Mouse (Mus musculus): ENCODE results near the gene Tll2.

Gene Tll2

GRCm38 (mm10) chr19:41088491-41088890 lies 118.1 kb downstream of the Tll2 start:
- DNase-seq (ENCODE audit: low read depth, low spot score): no peak

- DNase-seq (ENCODE audit: low read depth, low spot score): no peak
Measured at GRCm38 (mm10) chr19:41087901-41088300, 118.7 kb downstream of the Tll2 start.

GRCm38 (mm10) chr19:41086700-41087099 lies 119.9 kb downstream of the Tll2 start:
- peak; percentile 44 for DNase-seq (ENCODE audit: low read depth, low spot score)

DNA sequence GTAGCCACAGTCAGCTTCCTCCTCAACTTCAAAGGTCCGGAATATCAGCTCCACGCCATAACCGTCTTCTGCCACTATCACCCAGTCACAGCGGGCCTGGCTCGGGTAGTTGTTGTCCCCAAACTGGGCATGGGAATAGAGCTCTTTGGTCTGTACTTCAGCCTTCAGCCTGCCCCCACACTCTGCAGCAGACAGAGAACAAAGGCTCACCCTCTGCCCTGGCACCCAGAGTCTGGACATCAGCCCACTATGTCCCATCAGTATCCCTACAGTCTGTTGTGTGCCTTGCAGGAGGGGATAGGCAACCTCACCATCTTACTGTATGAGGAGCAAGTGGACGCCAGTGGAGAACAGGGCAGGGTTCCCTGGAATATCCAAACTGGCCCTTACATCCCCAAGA lies 120.3 kb downstream of the Tll2 start:
- no peak for DNase-seq (ENCODE audit: low read depth, low spot score)

GRCm38 (mm10) chr19:41083646-41084045 lies 123.0 kb downstream of the Tll2 start:
- DNase-seq (ENCODE audit: low read depth, low spot score): no peak

DNA sequence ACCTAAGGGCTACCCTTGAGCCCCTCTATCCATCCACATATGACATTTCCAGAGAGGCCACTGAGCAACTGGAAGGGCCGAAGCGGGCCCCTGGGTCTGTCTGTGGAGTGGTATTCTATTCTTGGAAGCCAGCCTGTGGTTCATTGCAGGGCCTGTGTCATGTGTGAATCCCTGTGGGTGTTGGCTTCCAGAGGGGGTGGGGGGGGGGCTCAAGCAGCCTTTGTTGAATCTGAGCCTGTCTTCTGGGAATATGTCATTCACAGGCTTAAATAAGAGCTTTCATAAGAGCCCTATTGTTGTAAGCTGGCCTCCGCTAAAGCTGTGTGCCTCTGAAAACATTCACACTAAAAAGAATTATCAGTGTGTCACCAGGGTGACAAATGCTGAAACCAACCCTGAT lies 125.0 kb downstream of the Tll2 start:
- no peak for DNase-seq (ENCODE audit: low read depth, low spot score)

DNA sequence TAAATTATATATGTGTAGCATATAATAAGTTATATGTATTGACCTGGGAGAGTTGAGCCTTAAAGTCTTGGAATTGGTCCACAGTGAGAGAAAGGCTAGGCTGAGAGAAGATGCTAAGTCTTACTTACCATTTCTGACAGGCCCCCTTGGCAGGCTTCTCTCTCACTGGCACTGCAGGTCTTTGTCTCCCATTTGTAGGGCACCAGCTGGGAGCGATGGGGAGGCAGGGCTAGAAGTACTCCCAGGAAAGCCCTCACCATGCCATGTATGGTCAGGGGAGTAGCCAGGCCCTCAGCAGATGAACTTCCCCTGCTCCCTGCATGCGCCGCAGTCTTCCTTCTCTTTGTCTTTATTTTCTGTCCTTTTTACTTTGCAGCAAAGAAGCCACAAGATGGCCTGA lies 129.7 kb downstream of the Tll2 start, which contains the start of gene Opalin:
Gene Opalin, minus strand, starts transcription at position 208 of the 400 bp plus-strand sequence.
- DNase-seq (ENCODE audit: low read depth, low spot score): no peak

DNA sequence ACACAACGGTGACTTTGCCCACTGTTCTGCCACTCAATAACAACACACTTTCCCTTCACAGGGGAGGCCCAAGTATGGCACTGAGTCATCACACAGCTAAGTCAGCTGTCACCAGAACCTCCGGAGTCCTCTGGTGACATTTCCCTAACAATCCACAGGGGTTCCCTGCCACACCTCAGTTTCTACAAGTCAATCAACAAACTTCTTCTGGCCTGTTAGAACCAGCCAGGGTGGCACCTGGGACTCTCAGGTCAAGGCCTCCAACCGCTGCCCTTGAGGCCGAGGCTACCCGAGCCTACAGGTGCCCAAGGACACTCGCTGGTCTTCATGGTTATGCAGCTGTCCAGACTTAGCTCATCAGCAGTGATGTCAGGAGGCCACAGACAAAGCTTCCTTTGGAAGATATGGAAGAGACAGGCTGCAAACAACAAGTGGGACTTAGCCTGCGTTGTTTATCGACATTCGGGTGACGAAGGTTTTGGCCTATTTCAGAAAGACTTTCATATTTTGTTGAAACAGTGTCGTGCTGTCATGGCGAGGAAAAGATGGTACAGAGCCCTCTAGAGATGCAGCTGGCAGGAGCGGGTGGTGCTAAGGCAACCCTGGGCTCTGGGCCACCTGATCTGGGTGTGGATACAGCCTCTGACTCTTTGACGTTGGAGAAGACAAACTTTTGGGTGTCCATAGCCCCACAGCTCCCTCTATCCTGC lies 132.7 kb downstream of the Tll2 start:
- no peak for DNase-seq (ENCODE audit: low read depth, low spot score)

GRCm38 (mm10) chr19:41071500-41071899 lies 135.1 kb downstream of the Tll2 start:
- peak; percentile 76 for DNase-seq (ENCODE audit: low read depth, low spot score)

DNA sequence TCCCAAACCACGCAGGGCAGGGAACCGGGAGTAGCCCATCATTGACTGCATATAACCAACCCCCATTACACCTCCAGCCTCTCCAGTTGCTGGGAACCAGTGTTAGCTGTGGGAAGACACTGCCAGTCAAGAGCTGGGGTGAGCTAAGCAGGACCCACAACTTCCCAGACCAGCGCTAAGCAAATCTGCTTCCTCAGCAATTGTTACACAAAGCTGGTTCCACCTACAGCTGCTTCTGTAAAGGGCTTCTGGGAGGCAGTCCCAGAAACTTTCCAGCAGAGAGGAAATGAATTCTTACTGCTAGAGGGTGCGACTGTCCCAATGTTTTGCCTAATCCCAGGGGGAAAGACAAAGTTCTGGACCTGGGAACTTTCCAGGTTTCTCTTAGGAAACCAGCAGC lies 151.9 kb downstream of the Tll2 start:
- no peak for DNase-seq (ENCODE audit: low read depth, low spot score)

DNA sequence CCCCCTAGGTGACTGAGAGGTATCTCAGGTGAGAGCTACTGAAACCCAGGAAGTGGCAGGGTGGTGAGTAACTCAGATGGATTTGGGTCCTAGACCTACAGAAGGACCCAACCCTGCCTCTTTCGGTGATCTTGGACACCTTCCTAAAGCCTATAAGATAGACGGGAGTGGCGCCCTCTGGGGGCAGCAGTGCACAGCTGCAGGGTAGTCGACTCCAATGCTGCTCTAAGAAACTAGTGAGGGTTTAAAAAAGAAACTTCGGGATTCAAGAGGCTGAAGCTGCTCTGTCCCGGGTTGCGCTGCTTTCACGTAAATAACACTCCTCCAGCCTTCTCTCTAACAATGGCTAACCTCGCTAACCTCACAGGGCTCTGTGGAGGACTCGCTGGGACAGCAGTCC lies 153.1 kb downstream of the Tll2 start:
- DNase-seq (ENCODE audit: low read depth, low spot score): no peak

DNA sequence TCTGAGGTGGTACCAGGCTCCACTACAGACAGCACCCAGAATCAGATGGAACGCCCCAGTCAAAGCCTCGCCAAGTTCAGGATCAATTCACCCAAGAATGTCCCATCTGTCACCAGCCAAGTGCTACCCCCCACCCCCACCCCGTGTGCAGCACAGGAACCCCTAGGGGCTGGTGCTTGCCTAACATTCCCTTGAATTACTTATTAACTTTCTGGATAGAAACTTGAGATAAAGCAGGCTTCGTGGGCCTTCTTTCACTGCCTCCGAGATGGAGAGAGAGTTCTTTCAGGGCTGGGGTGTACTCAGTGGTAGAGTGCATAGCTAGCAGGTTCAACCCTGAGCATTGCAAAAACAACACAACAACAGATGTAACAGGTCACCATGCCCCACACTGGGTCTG lies 154.4 kb downstream of the Tll2 start:
- DNase-seq (ENCODE audit: low read depth, low spot score): no peak

DNA sequence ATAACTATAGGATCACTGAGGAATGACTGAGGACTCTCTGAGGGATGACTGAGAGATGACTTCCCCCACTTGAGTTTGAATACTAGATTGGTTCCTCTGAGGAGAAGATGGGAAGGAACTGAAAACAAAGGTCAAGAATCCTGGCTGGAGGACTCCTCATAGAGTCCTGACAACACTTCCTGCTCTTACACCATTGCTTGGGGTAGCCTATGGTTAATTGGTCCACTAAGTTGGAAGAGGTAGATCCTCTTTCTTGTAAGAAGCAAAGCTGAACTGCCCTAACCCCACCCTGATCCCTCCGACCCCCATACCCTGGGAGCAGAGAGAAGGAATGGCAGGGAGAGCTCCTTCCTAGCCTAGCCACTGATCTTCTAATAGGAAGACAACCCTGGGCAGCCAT lies 154.9 kb downstream of the Tll2 start:
- DNase-seq (ENCODE audit: low read depth, low spot score): no peak

- DNase-seq (ENCODE audit: low read depth, low spot score): no peak
Measured at GRCm38 (mm10) chr19:41048187-41048559, 158.5 kb downstream of the Tll2 start.

DNA sequence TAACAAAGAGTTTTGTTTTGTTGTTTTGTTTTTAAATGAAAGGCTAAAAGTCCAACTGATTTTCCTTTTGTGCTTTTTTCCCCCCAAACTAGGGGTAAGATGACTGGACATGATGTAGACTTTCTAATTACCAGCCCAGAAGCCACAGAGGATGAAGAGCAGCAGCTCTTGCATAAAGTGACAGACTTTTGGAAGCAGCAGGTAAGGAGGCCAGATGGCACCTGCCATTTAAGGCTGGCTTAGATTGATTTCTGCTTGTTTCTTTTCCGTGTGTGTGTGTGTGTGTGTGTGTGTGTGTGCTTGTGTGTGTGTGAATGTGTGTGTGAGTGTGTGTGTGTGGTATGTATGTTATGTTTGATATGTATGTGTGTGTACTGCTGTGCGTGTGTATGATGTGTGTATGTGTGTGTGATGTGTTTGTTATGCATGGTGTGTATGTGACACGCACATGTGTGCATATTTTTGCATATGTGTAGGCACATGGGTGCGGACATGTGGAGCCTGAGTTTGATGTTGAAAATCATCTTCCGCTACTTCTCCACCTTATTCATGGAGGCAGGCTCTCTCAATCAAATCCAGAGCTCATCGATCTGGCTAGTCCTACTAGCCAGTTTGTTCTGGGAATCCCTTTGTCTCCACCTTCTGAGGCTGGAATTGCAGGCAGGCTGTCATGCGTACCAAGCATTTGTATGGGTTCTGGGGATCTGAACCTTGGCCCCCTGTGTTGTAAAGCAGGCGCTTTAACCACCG lies 159.0 kb downstream of the Tll2 start:
- DNase-seq (ENCODE audit: low read depth, low spot score): no peak

DNA sequence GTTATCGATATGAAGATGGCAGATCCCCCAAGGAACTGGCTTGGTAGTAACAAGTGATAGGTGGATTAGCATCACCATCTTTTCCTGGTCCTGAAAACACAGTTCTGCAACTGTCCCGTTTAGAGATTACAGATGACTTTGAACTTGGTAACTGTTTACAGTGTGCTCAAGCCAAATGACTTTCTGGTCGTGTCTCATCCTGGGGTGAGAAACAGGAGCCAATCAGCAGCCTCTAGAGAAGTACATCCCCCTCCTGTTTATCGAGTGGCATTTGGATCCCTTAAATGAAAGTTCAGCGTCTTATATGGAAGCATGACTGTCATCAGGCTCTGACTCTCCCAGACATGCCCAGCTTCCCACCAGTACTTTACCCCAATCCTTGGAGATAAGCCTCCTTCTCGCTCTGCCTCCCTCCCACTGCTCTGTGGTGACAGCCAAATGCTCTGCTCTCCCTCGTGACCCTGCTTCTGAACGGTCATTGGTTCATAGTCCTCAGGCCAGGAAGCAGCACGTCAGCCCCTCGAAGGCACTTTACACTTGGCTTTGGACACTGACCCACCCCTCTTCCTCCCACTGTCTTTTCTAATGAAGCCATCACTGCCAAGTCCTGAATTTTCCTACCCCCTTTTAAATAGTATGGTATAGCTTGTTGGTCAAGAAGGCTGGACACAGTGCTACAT lies 161.4 kb downstream of the Tll2 start:
- no peak for DNase-seq (ENCODE audit: low read depth, low spot score)

DNA sequence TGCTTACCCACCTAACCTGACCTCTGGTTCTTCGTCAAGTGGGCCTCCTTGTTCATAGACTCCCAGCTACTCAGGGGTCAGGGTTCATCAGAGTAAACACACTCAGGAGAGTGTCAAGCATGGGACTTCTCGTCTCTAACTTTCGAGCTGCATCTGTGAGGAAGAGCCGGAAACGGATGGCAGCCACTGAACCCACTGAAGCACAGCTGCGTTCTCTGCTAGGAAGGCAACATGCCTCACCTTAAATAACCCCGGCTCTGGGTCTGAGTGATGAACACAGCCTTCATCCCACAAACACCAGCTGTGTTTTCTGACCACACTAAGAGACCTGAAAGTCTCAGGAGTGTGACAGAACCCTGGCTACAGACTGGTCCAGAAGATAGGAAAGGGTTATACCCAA lies 167.5 kb downstream of the Tll2 start:
- DNase-seq (ENCODE audit: low read depth, low spot score): no peak

DNA sequence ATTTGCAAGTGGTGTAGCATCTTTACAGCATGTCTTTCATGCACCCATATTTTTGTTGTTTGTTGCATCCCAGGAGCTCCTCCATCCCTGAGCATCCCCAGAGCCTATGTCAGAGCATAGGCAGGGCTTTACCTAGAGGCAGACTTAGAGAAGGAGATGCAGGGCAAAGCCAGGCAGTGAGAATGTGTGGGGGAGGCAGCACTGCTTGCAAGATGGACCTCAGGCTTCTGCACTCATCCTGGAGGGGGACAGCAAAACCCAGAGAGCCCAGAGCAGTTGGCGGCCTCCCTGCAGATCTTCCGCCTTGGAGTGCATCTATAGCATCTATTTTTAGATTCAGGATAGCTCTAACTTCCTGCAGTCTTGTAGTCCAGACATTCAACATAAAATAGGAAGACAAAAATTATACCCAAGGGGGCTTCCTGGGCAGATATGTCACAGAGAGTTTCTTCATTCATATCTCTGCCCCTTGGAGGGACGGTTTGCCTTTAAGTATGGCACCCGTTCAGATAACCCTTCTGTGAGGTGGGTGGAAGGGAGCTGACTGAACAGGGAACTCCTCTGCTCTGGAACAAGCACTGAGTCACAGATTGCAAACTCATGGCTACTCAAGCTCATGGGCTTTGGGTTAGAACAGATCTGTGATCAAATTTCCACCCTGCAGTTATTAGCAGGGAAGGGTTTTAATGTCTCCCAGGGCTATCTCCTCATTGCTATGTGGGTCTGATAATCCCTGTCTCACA lies 170.7 kb downstream of the Tll2 start:
- DNase-seq (ENCODE audit: low read depth, low spot score): no peak
